Mouse (Mus musculus) T-cell, adult 2 months (primary cell): Measurements from ENCODE around the gene Tmed10.

ENCODE experiments used
- DNase-seq: peaks from one replicate; pipeline ENCODE4 v3.0.0; 2022; ENCODE audit warnings: low spot score

Gene Tmed10

GRCm38 (mm10) chr12:85374561-85375272, at the start of gene Tmed10:
Gene Tmed10, minus strand, starts transcription at chr12:85374847.
- DNase-seq = peak; percentile 84

GRCm38 (mm10) chr12:85423236-85423635, 48.6 kb upstream of the Tmed10 start:
- no peak for DNase-seq

- no peak for DNase-seq
Measured at GRCm38 (mm10) chr12:85422536-85422935, 47.9 kb upstream of the Tmed10 start.

- no peak for DNase-seq
Measured at GRCm38 (mm10) chr12:85420945-85421344, 46.3 kb upstream of the Tmed10 start.

- peak; percentile 63 for DNase-seq
Measured at GRCm38 (mm10) chr12:85417845-85418244, 43.2 kb upstream of the Tmed10 start.

GRCm38 (mm10) chr12:85416298-85416697, 41.7 kb upstream of the Tmed10 start:
- DNase-seq = no peak

GRCm38 (mm10) chr12:85415876-85416275, 41.2 kb upstream of the Tmed10 start:
- no peak for DNase-seq

- no peak for DNase-seq
Measured at GRCm38 (mm10) chr12:85411136-85411535, 36.5 kb upstream of the Tmed10 start.

GRCm38 (mm10) chr12:85397960-85398272, 23.3 kb upstream of the Tmed10 start:
- no peak for DNase-seq

- no peak for DNase-seq
Measured at GRCm38 (mm10) chr12:85397063-85397959, 22.7 kb upstream of the Tmed10 start.

- DNase-seq = no peak
Measured at GRCm38 (mm10) chr12:85393981-85394380, 19.3 kb upstream of the Tmed10 start.

- DNase-seq = no peak
Measured at GRCm38 (mm10) chr12:85393526-85393925, 18.9 kb upstream of the Tmed10 start.

- no peak for DNase-seq
Measured at GRCm38 (mm10) chr12:85391148-85391547, 16.5 kb upstream of the Tmed10 start.

- DNase-seq = no peak
Measured at GRCm38 (mm10) chr12:85389204-85390185, 14.8 kb upstream of the Tmed10 start.

GRCm38 (mm10) chr12:85385995-85386375, 11.3 kb upstream of the Tmed10 start:
- no peak for DNase-seq

GRCm38 (mm10) chr12:85385329-85385994, 10.8 kb upstream of the Tmed10 start:
- DNase-seq = no peak

GRCm38 (mm10) chr12:85382761-85383680, 8.4 kb upstream of the Tmed10 start:
- peak; percentile 24 for DNase-seq

GRCm38 (mm10) chr12:85381570-85381969, 6.9 kb upstream of the Tmed10 start:
- no peak for DNase-seq

GRCm38 (mm10) chr12:85380942-85381341, 6.3 kb upstream of the Tmed10 start:
- no peak for DNase-seq

GRCm38 (mm10) chr12:85380308-85380707, 5.7 kb upstream of the Tmed10 start:
- DNase-seq = no peak
